2 mouse cellular contexts compared by ENCODE assay signal in the genomic region with DNA sequence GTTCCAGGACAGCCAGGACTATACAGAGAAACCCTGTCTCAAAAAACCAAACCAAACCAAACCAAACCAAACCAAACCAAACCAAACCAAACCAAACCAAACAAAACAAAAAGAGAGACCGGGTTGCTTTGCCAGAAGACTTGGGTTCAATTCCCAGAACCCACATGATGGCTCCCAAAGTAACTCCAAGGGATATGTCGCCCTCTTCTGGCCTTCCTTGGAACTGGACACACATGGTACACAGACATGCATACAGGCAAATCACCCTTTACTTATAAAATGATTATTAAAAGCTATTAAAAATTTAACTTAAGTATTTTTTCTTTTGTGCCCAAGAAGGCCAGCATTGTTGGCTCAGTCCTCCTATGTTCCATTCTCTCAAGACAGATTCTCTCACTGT.
A peak's percentile ranks its signal among the peaks of the same experiment; 100 is the strongest.
TF ChIP-seq lines count a peak whose summit lies in the region.

No protein-coding gene starts in this region.

TF ChIP-seq in CH12.LX, 34 proteins besides CTCF, POLR2A, EP300 and RAD21:
- TF ChIP-seq ZC3H11A (IDR thresholded peaks at IDR 0.05; ENCODE audit: low read depth, low read length) = no peak
- no peak for TF ChIP-seq ZMIZ1 (IDR thresholded peaks at IDR 0.05; ENCODE audit: low read depth, low read length)
- no peak for TF ChIP-seq USF1 (IDR thresholded peaks at IDR 0.05; ENCODE audit: low read depth, low read length)
- no peak for TF ChIP-seq MEF2A (IDR thresholded peaks at IDR 0.05; ENCODE audit: borderline replicate concordance, low read depth, low read length)
- no peak for TF ChIP-seq ELF1 (IDR thresholded peaks at IDR 0.05; ENCODE audit: low read depth, low read length)
- no peak for TF ChIP-seq RCOR1 (conservative IDR thresholded peaks at IDR 0.05; ENCODE audit: low read depth, low read length)
TF ChIP-seq in CH12.LX: peak in this region for 0.

TF ChIP-seq in MEL, 35 proteins besides CTCF, POLR2A, EP300 and RAD21:
- no peak for TF ChIP-seq MAX (IDR thresholded peaks at IDR 0.05; ENCODE audit: low read length)
- peak; percentile 63 for TF ChIP-seq SMC3 (IDR thresholded peaks at IDR 0.05; ENCODE audit: low read depth, low read length)
- peak; percentile 40 for TF ChIP-seq ZC3H11A (IDR thresholded peaks at IDR 0.05; ENCODE audit: low read depth, low read length)
- TF ChIP-seq NELFE (IDR thresholded peaks at IDR 0.05; ENCODE audit: low read depth, low read length) = no peak
